Mouse (Mus musculus): Measurements from ENCODE around the gene Rgs6. TPM values are rescaled to one million over a fixed set of nuclear protein-coding genes. Genes with fewer than 3 reads are reported as not detected.

Rgs6 gene
- polyA plus RNA-seq, 1 experiment: 7.8 TPM

DNA sequence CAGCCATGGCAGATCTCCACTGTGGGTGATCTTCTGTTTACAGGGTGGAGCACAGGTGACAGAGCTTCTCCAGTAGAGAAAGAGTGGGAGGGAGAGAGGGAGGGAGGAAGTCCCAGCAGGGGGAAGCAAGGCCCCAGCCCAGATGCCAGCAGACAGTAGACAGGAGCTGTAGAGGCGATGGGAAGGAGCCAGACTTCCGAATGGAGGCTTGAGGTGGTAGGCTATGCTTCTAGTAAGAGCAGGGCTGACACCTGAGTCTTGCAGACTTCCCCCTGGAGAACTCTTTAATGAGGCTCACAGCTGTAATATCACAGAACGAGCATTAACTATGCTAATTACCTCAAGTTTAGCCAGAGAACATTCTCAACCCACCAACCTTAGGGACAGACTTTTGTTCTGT, 613.6 kb downstream of the Rgs6 start:
- DNase-seq (ENCODE audit: low spot score): no peak

DNA sequence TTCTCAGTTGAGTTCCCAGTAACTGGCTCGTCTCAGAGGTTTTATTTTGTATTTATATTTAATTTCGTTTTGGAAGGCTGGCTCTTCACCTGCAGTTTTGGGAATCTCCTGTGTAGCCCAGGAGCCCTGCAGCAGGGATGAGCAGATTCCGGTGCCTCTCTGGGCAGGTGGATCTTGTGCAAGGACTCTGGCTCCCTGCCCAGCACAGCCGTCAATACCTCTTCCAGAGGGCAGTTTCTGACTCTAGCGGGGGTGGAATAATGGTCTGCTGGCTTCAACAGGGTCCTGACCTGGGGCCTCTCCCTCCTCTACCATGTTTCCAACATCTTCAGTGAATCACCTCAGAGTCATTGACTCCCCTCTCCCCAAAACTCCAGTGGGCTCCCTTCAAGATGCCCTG, 616.3 kb downstream of the Rgs6 start:
- DNase-seq (ENCODE audit: low spot score): no peak

DNA sequence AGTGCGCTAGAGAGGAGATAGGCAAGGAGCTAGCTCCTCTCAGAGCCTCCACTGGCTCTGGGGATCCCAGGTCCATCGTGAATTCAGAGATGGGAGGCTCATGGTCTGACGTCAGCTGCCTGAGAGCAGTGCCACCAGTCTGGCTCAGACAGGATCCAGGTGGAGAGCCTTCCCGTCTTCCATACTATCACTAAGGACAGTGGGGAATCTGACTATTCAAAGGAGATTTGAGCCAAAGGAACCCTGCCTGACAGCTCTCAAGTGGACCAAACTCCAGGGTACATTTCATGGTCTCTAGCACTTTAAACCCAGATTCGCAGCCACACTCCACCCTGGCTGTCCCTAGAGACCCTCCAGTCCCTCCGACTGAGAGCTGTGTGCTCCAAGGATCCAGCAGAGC, 618.8 kb downstream of the Rgs6 start:
- DNase-seq (ENCODE audit: low spot score): no peak

DNA sequence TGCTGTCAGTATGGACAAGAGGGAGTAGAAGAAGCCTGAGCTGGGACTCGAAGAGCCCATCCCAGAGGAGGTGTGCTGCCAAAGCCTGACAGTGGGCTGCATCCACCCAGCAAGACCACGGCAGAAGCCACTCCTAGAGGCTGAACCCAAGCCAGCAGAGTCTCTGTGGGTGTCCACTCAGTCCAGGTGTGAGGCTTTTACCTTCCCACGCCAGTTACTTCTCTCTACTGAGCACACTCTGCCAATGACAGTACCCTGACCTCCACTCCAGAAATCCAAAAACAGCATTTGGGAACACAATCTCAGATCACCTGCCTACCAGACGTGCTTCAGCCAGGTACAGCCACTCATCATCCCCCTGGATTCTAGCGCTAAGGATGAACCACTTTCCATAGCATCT, 619.4 kb downstream of the Rgs6 start:
- no peak for DNase-seq (ENCODE audit: low spot score)

DNA sequence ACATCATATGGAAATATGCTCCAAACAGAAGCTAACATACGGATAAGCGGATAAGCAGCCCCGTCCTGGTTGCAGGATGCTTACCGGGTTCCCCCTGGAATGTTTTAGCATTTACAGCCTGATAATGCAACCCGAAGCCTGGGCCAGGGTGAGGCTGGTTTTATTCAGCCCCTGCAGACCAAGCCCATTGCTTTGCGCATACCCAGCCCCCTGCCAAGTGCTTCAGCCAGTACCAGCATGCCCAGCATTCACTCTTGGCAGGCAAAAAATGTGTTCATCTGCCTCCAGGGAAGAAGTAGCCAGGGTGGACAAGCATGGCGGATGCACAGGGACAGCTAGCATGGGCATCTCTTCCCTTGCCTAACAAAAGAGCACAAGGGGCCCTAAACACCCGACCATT, 619.9 kb downstream of the Rgs6 start:
- no peak for DNase-seq (ENCODE audit: low spot score)

DNA sequence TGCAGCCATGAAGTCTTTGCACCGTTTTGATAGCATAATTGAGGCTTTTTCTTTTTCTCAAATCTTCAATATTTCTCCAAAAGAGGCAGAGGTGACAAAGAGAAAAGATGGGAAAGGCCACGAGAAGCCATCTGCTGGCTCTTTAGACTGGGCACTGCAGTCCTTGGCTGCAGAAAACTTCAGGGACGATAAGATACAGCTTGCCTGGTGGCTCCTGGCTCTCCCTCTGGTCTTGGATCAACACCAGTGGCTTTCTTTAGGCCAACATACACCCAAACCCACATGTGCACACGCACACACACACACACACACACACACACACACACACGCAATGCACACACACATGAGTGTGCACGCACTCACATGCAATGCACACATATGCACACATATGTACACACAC, 620.7 kb downstream of the Rgs6 start:
- DNase-seq (ENCODE audit: low spot score): no peak

DNA sequence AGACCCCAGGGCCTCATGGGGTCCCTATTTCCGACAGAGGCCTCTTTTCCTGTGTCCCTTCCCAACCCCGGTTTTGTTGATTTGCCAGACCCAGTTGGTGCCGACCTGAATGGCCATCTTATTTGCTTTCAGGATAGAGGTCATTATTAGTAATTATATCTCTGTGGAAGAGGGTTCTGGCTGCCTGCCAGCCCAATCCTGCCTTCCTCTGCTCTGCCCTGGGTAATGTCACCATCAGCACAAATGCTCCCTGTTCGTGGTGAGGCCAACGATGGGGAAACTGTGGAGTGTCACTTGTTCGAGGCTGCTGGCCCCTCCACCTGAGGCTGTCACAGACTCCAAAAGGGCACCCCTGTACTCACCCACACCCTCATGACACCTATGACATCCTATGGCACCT, 621.4 kb downstream of the Rgs6 start:
- no peak for DNase-seq (ENCODE audit: low spot score)

DNA sequence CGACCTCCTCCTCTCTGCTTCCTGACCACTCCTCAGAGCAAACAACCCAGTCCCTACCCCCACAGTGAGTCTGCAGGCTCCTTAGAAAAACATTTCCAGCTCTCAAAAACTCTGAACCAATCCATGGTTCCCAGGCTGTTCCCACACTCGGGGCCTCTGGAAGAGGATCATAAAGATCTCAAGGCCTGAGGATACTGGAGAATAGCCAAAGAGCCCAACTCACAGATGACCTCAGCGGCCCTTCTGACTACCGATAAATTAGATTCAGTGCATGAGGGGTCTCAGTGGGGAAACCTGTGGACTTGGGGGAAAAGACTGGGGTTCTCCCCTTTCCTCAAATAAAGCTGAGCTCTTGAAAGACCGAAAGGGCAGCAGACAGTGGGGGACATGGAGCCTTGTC, 622.2 kb downstream of the Rgs6 start:
- DNase-seq (ENCODE audit: low spot score): no peak

DNA sequence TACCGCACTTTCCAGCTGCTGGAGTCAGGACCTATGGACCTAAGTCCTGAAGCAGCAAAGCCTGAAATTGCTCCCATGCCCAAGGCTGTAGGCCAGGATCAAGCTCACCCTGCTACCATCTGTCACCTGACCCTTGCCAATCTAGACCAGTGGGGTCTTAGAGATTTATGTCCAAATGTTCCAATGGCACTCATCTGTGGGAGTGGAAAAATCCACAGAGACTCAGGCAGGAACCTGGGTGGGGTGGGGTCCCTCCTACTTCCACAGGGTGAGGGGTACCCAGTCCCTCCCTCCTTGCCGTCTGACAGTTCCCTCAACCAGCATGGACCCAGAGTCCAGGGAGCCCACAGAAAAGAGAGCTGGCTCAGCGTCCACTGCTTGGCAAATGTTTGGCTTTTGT, 622.6 kb downstream of the Rgs6 start:
- no peak for DNase-seq (ENCODE audit: low spot score)

DNA sequence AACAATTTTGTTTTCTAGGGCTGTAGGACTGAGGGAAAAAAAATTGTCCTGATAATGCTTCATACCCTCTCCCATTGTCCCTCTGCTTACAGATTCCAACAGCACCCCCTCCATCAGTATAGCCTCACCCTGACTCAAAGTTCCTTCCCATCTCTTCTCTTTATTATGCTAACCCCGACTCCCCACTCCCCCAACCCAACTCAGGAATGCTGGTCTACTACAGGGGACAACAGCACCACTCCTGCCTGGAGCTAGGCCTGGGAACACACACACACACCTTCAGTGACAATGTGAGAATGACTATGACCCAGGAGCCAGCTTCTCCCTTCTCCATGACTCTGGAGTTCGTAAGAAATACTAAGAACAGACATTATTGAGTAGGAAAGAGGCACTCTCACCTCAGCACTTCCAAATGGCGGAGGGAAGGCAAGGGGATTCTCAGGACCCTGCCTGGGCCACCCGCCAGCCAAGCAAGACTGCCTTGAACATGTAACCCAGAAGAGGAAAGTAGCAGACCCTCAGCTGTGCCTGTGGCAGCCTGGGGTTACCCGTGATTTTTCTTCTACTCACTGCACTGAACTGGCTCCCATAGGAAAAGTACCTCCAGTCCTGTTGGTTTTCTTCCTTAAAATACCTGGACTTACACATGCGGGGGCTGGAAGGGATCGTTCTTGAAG, 623.2 kb downstream of the Rgs6 start:
- no peak for DNase-seq (ENCODE audit: low spot score)
